Mouse (Mus musculus): ENCODE data around the gene H2afj. TPM values are rescaled to one million over a fixed set of nuclear protein-coding genes. Genes with fewer than 3 reads are reported as not detected.

Gene H2afj
- polyA plus RNA-seq, 1 experiment from 2014 or later: 103 TPM

DNA sequence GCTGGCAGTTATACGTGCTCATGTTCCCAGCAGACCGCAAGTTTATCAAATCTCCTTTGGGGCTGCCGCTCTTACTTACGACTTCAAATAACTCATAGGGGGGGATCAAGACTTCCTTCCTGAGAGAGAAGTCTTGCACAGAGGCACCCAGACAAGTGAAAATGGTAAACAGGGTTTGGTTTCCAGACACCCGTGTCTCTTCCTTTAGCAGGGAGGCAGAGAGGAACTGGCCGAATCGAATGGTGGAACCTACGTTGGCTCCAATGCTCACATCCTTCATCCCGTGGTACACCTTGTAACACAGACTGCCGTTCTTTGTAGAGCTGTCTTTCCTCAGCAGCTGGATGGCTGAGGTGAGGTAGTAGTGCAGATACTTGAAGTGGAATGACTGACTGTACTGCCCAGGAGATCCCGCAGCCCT is 46.3 kb downstream of the H2afj start:
- H3K27ac ChIP-seq: no peak overlapping the region
- H3K4me2 ChIP-seq: no peak overlapping the region
- H3K36me3 ChIP-seq (replicated peaks): no peaks in the 10 kb centered on the region
- ATAC-seq (replicated peaks): no peak
- no peaks in the 10 kb centered on the region for H3K27me3 ChIP-seq (replicated peaks)
- H3K9me3 ChIP-seq: no peaks in the 10 kb centered on the region
- peaks cover 3% of the 10 kb centered on the region; the same call in 1 of the 2 replicates for H3K4me1 ChIP-seq
- H3K4me3 ChIP-seq: no peak overlapping the region
- no peak overlapping the region for H3K9ac ChIP-seq
- 88% methylated on average over 11 of the region's 11 CpGs for WGBS

DNA sequence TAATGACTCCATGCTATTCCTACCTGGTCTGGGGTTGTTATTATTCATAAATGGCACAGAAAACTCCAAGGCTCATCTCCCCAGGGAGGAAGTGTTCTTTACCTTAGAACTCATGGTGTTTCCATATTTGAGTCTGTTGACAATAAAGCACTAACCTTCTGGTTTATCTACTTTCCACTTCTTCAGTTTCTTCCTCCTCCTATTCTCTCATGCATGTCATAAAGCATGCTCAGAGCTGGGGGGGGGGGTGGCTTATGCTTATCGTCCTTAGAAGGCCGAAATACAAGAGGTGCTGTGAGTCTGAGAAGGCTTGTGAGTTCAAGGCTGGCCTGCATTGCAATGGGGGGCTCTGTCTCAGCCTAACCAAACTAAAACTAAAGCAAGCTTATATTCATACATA is 47.1 kb downstream of the H2afj start:
- peaks cover 3% of the 10 kb centered on the region; the same call in 1 of the 2 replicates for H3K4me1 ChIP-seq
- ATAC-seq (replicated peaks): no peak

DNA sequence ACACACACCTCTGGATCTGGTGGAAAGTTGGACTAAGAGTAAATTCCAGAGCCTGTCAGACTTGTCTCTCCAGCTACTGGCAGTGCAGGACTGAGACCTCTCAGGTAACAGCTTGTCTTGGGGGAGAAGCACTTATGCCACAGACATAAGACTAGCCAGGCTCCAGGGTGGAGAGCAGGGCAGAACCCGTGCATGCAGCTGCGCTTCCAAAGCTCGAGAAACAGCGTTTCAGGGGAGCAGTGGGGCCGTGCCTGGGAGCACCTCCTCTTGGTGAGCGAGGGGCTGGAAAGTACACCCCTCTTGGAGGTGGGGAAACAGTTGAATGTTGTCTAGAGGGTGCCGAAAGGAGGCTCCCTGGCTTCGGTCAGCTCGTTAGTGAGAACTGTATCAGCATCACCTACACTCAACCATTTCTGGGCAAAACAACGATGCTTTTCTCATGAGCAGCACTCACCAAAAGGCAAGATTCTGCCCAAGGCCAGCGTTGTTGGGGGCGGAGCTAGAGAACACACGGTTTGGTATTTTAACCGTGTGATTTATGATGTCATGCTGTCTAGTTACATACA is 48.1 kb downstream of the H2afj start:
- Histone ChIP-seq H3K27me3 (replicated peaks) (no peaks in the 10 kb centered on the region), H3K4me2 (no peak overlapping the region), H3K9ac (no peak overlapping the region), H3K9me3 (no peaks in the 10 kb centered on the region), H3K4me1 (peaks cover 3% of the 10 kb centered on the region; the same call in 1 of the 2 replicates), H3K36me3 (replicated peaks) (no peaks in the 10 kb centered on the region), H3K4me3 (no peak overlapping the region), H3K27ac (no peak overlapping the region)
- 75% methylated on average over 14 of the region's 14 CpGs for WGBS
- no peak for ATAC-seq (replicated peaks)

More for the DNA sequence above, 47.1 kb downstream of the H2afj start:
- Histone ChIP-seq H3K4me3 (no peak overlapping the region), H3K4me2 (no peak overlapping the region), H3K9ac (no peak overlapping the region), H3K36me3 (replicated peaks) (no peaks in the 10 kb centered on the region), H3K27ac (no peak overlapping the region), H3K27me3 (replicated peaks) (no peaks in the 10 kb centered on the region), H3K9me3 (no peaks in the 10 kb centered on the region)
- 78% methylated on average over 2 of the region's 2 CpGs for WGBS

DNA sequence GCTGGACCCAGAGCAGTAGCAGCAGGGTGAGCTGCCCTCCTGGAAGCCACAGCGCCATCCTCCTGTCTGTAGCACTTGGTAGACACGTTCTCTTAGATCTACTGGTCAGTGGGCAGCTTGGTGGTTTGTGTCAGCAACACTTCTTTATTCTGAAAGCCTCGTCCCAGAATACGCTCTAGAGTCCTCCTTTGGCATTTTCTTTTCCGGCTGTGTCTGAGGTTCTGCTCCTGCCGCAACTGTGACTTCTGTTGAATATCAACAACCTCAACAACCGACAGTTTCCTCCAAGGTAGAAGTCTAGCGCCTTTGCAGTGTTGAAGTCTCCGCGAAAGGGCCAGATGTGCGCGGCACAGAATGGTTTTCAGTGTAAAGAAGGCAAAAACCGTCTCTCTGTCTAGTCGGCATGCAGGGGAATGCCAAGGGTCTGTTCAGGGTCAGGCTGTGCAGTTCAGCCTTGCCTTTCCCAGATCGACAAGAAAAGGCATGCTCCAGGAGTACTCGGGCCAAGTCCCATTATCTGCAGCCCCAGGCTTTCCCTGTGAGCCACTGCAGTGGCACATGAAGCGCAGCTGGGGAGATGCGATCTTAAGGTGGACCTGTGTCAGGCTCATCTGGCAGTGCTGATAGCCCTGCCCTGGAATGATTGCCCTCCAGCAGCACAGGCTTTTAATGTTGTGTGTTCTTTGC is 49.3 kb downstream of the H2afj start, which contains the start of gene Art4:
Art4 (minus strand) TSS at position 548 of the 687 bp plus-strand sequence.
- H3K4me3 ChIP-seq: no peak within 1 kb of the TSS
- H3K4me1 ChIP-seq: peaks cover 3% of the 10 kb centered on the region; the same call in 1 of the 2 replicates
- no peaks in the 10 kb centered on the region for H3K36me3 ChIP-seq (replicated peaks)
- no peak within 1 kb of the TSS for H3K9ac ChIP-seq
- H3K27me3 ChIP-seq (replicated peaks): no peaks in the 10 kb centered on the region
- WGBS: 75% methylated on average over 18 of the region's 18 CpGs
- no peaks in the 10 kb centered on the region for H3K9me3 ChIP-seq
- no peak for ATAC-seq (replicated peaks)
- no peak within 1 kb of the TSS for H3K27ac ChIP-seq
- H3K4me2 ChIP-seq: no peak within 1 kb of the TSS

DNA sequence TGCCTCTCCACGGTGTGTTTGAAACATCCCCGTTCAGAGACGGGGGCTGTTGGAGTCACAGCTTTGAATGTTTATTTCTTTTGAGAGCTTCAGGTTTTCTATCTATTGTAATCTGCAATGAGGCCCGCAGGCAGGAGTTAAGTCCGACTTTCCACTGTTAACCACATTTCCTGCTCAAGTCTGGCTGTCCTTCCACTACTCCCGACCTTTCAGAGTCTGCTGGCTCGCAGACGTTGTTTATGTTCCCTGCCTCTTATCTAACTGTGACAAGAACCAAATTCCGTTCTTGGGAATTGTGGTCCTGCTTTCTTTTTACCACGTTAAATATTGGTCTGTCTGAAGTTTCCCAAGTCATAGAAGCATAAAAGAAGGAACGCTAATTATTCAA is 49.8 kb downstream of the H2afj start:
- no peak for ATAC-seq (replicated peaks)
- 67% methylated on average over 11 of the region's 11 CpGs for WGBS

DNA sequence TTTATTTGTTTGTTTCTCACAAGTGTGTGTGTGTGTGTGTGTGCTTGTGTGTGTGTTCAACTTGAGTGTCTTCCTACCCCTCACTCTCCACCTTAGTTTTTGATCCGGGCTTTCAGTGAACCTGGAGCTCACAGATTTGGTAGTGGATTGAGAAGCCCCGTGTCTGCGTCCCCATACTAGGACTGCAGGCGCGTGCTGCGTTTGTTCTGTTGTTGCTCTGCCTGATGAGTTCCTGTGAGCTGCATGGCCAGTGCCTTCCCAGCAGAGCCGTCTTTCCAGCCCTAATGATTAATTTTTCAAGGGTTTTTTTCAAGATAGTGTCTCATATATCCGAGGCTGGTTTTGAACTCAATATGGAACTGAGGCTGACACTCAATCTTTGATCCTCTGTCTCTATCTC is 50.4 kb downstream of the H2afj start:
- no peak for ATAC-seq (replicated peaks)
- Histone ChIP-seq H3K9me3 (no peaks in the 10 kb centered on the region), H3K4me1 (no peaks in the 10 kb centered on the region), H3K4me2 (no peak overlapping the region), H3K4me3 (no peak overlapping the region), H3K9ac (no peak overlapping the region), H3K36me3 (replicated peaks) (no peaks in the 10 kb centered on the region), H3K27ac (no peak overlapping the region), H3K27me3 (replicated peaks) (no peaks in the 10 kb centered on the region)
- 82% methylated on average over 8 of the region's 8 CpGs for WGBS

More for the DNA sequence above, 49.8 kb downstream of the H2afj start:
- no peak overlapping the region for H3K27ac ChIP-seq
- H3K36me3 ChIP-seq (replicated peaks): no peaks in the 10 kb centered on the region
- H3K9ac ChIP-seq: no peak overlapping the region
- peaks cover under 1% of the 10 kb centered on the region; the same call in 1 of the 2 replicates for H3K4me1 ChIP-seq
- H3K4me2 ChIP-seq: no peak overlapping the region
- no peaks in the 10 kb centered on the region for H3K27me3 ChIP-seq (replicated peaks)
- no peak overlapping the region for H3K4me3 ChIP-seq
- no peaks in the 10 kb centered on the region for H3K9me3 ChIP-seq

Small RNA genes within 50 kb of the gene (microRNA-seq; reads per million reads assigned to microRNA genes)
- gene Gm44364: not detected

Other genes starting within 250 kb of the H2afj start
- 0.43 and 0.48 TPM in 2 replicates for gene Plbd1, start 146.3 kb upstream of the H2afj start, polyA plus RNA-seq (2015; fragmentation: Nextera tagmentation; extraction: Ambion mirVana)
- 0.97 and 1.6 TPM in 2 replicates for gene Gucy2c, start 26.5 kb upstream of the H2afj start, polyA plus RNA-seq (2015; fragmentation: Nextera tagmentation; extraction: Ambion mirVana)
- 0.77 and 0.87 TPM in 2 replicates for gene Hist4h4, start 3.8 kb upstream of the H2afj start, polyA plus RNA-seq (2015; fragmentation: Nextera tagmentation; extraction: Ambion mirVana)
- 1.5 and 1.8 TPM in 2 replicates for gene BC049715, start 19.4 kb downstream of the H2afj start, polyA plus RNA-seq (2015; fragmentation: Nextera tagmentation; extraction: Ambion mirVana)
- 74.2 and 79.3 TPM in 2 replicates for gene Wbp11, start 20.0 kb downstream of the H2afj start, polyA plus RNA-seq (2015; fragmentation: Nextera tagmentation; extraction: Ambion mirVana)
- 0.66 and 1.3 TPM in 2 replicates for gene Smco3, start 27.2 kb downstream of the H2afj start, polyA plus RNA-seq (2015; fragmentation: Nextera tagmentation; extraction: Ambion mirVana)
- 0.14 and 0.24 TPM in 2 replicates for gene Art4, start 49.5 kb downstream of the H2afj start, polyA plus RNA-seq (2015; fragmentation: Nextera tagmentation; extraction: Ambion mirVana)
- gene Mgp, start 67.6 kb downstream of the H2afj start, polyA plus RNA-seq (2015; fragmentation: Nextera tagmentation; extraction: Ambion mirVana): 14.8 and 15.4 TPM in 2 replicates
- not detected in 2 replicates for gene Erp27, start 113.9 kb downstream of the H2afj start, polyA plus RNA-seq (2015; fragmentation: Nextera tagmentation; extraction: Ambion mirVana)
- gene Pde6h, start 115.6 kb downstream of the H2afj start, polyA plus RNA-seq (2015; fragmentation: Nextera tagmentation; extraction: Ambion mirVana): not detected in 2 replicates
- 15.3 and 16.4 TPM in 2 replicates for gene Arhgdib, start 133.7 kb downstream of the H2afj start, polyA plus RNA-seq (2015; fragmentation: Nextera tagmentation; extraction: Ambion mirVana)

Data from midbrain, embryonic 15.5 days (tissue).